Mouse (Mus musculus) E14TG2a.4 (cell line): ENCODE data around the gene Chd9.

Experiments
- CTCF ChIP-seq: conservative IDR thresholded peaks from 2 replicates; pipeline ENCODE4 v1.5.1; 2014; ENCODE audit warnings: low read length
- POU5F1 ChIP-seq: IDR thresholded peaks from 2 replicates; pipeline ENCODE4 v1.6.1; 2014; ENCODE audit warnings: low read length, borderline replicate concordance

DNA sequence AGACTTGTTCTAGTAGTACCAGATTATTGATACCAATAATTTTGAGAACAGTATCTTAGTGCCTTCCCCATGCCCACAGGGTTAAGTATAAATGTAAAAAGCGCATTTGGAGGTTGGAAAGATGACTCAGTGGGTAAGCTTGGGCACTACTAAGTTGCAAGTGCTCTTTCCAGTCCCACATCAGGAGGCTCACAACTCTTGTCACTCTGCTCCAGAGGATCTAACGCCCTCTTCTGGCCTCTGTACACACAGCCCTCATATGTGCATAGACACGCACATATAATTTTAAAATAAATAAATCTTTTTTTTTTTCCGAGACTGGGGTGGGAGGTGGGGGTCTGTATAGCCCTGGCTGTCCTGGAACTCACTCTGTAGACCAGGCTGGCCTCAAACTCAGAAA is 131.6 kb downstream of the Chd9 start:
- TF ChIP-seq CTCF (no peak), POU5F1 (no peak)
